17 mouse cellular contexts compared by ENCODE assay signal in genomic region chr8:79325510-79325909, GRCm38 (mm10). TPM values are rescaled to one million over a fixed set of nuclear protein-coding genes. Genes with fewer than 3 reads are reported as not detected.
DNase-seq lines count a peak whose midpoint lies in the region; ATAC-seq lines count a peak whose summit lies in the region.
"Had no signal": no experiment of that assay in that cellular context is flagged by ENCODE, and none has a peak within 500 bp of the region (broad histone marks: within the 10 kb centered on the region; RNA-seq: fewer than 3 reads in every experiment).

No protein-coding gene starts in this region.

- no peak for ATAC-seq in heart, embryonic 11.5 days (replicated peaks; ENCODE audit: insufficient number of reproducible peaks, low FRiP score, low TSS enrichment)
- ATAC-seq in limb, embryonic 13.5 days (ENCODE audit: low FRiP score, low read depth): no peak
- ATAC-seq in embryonic facial prominence, embryonic 14.5 days (ENCODE audit: low read depth): no peak
- ATAC-seq: forebrain, postnatal 0 days had no signal

- WGBS in heart, embryonic 11.5 days (ENCODE audit: insufficient replicate concordance): 78% methylated on average over 6 of the region's 6 CpGs
- WGBS in limb, embryonic 13.5 days: 65% methylated on average over 6 of the region's 6 CpGs
- 81% methylated on average over 6 of the region's 6 CpGs for WGBS in limb, embryonic 10.5 days
- 86% methylated on average over 4 of the region's 6 CpGs for WGBS in embryonic facial prominence, embryonic 14.5 days

- no peak overlapping the region for H3K27ac ChIP-seq in heart, embryonic 11.5 days (ENCODE audit: low read depth, low read length)
- H3K27ac ChIP-seq in limb, embryonic 13.5 days: no peak overlapping the region
- H3K27ac ChIP-seq in limb, embryonic 10.5 days: no peak overlapping the region
- H3K27ac ChIP-seq in embryonic facial prominence, embryonic 14.5 days (replicated peaks; ENCODE audit: low read depth, low read length): no peak overlapping the region
- H3K27ac ChIP-seq: hindbrain, embryonic 15.5 days; limb, embryonic 15.5 days had no signal

- no peaks in the 10 kb centered on the region; the same call in 1 of the 2 replicates for H3K27me3 ChIP-seq in heart, embryonic 11.5 days (ENCODE audit: control insufficient read depth, insufficient read depth, low read length)
- H3K27me3 ChIP-seq in limb, embryonic 13.5 days: no peaks in the 10 kb centered on the region
- H3K27me3 ChIP-seq in limb, embryonic 10.5 days (ENCODE audit: low read depth, poor library complexity, severe bottlenecking): no peaks in the 10 kb centered on the region
- no peaks in the 10 kb centered on the region for H3K27me3 ChIP-seq in embryonic facial prominence, embryonic 14.5 days (replicated peaks; ENCODE audit: control insufficient read depth, insufficient read depth, low read length)
- H3K27me3 ChIP-seq: hindbrain, embryonic 15.5 days; limb, embryonic 15.5 days had no signal

- peak; percentile 43 for DNase-seq in heart, adult 8-10 months (ENCODE audit: low spot score)
- DNase-seq in limb, embryonic 10.5 days (ENCODE audit: low spot score): no peak
- DNase-seq in embryonic facial prominence, embryonic 14.5 days (ENCODE audit: low spot score): peak; percentile 44
- DNase-seq in kidney, postnatal 10 days: peak; percentile 55
- no peak for DNase-seq in spleen, postnatal 36 days (ENCODE audit: low spot score in 2 of 2)
- no peak for DNase-seq in embryo, embryonic 10.5 days (ENCODE audit: low spot score)
- DNase-seq: cerebellum, adult 9-10 months; forebrain, postnatal 0 days; gastrocnemius, postnatal 10 days; midbrain, embryonic 14.5 days; retina, postnatal 1 day; thymus, adult 2 months had no signal

- H3K4me1 ChIP-seq in heart, embryonic 11.5 days (ENCODE audit: control insufficient read depth, insufficient read depth, low read length): no peaks in the 10 kb centered on the region; the same call in 1 of the 2 replicates
- peaks cover 22% of the 10 kb centered on the region for H3K4me1 ChIP-seq in limb, embryonic 13.5 days
- peaks cover 18% of the 10 kb centered on the region for H3K4me1 ChIP-seq in limb, embryonic 10.5 days
- peaks cover 5% of the 10 kb centered on the region; the same call in 1 of the 2 replicates for H3K4me1 ChIP-seq in embryonic facial prominence, embryonic 14.5 days (ENCODE audit: control insufficient read depth, insufficient read depth, low read length)

- no peak overlapping the region for H3K4me3 ChIP-seq in heart, embryonic 11.5 days (ENCODE audit: low read depth, low read length)
- H3K4me3 ChIP-seq in limb, embryonic 13.5 days: no peak overlapping the region
- H3K4me3 ChIP-seq in limb, embryonic 10.5 days: no peak overlapping the region
- H3K4me3 ChIP-seq in embryonic facial prominence, embryonic 14.5 days (ENCODE audit: low read depth, low read length): no peak overlapping the region
- H3K4me3 ChIP-seq: hindbrain, embryonic 15.5 days; limb, embryonic 15.5 days; myocyte had no signal

- H3K9me3 ChIP-seq in heart, embryonic 11.5 days (replicated peaks; ENCODE audit: control insufficient read depth, low read length): no peaks in the 10 kb centered on the region
- no peaks in the 10 kb centered on the region for H3K9me3 ChIP-seq in limb, embryonic 13.5 days
- no peaks in the 10 kb centered on the region for H3K9me3 ChIP-seq in limb, embryonic 10.5 days (replicated peaks)
- no peaks in the 10 kb centered on the region for H3K9me3 ChIP-seq in embryonic facial prominence, embryonic 14.5 days (ENCODE audit: control insufficient read depth, low read length)
- H3K9me3 ChIP-seq: hindbrain, embryonic 15.5 days; limb, embryonic 15.5 days had no signal

- no peak overlapping the region for H3K9ac ChIP-seq in heart, embryonic 11.5 days (ENCODE audit: low read depth, low read length)
- H3K9ac ChIP-seq in limb, embryonic 13.5 days: no peak overlapping the region
- no peak overlapping the region for H3K9ac ChIP-seq in embryonic facial prominence, embryonic 14.5 days (ENCODE audit: low read depth, low read length)
- H3K9ac ChIP-seq: forebrain, postnatal 0 days; hindbrain, embryonic 15.5 days; limb, embryonic 15.5 days had no signal

- H3K36me3 ChIP-seq in heart, embryonic 11.5 days (ENCODE audit: control insufficient read depth, insufficient read depth, low read length): no peaks in the 10 kb centered on the region
- H3K36me3 ChIP-seq in limb, embryonic 13.5 days: no peaks in the 10 kb centered on the region
- no peaks in the 10 kb centered on the region for H3K36me3 ChIP-seq in limb, embryonic 10.5 days
- H3K36me3 ChIP-seq in embryonic facial prominence, embryonic 14.5 days (ENCODE audit: control insufficient read depth, insufficient read depth, low read length): no peaks in the 10 kb centered on the region
- H3K36me3 ChIP-seq: hindbrain, embryonic 15.5 days; limb, embryonic 15.5 days had no signal

- H3K4me2 ChIP-seq in heart, embryonic 11.5 days: no peak overlapping the region
- 0 out of 2 replicates have a peak overlapping the region, but pooled peaks have one; percentile 3 for H3K4me2 ChIP-seq in limb, embryonic 13.5 days (replicated peaks)
- no peak overlapping the region for H3K4me2 ChIP-seq in embryonic facial prominence, embryonic 14.5 days (ENCODE audit: low read depth, low read length)
- H3K4me2 ChIP-seq: hindbrain, embryonic 15.5 days; limb, embryonic 15.5 days had no signal

RNA-seq across cellular contexts. Expression of gene Mmaa, which starts 30.8 kb away (rescaled TPM):
- total RNA-seq in heart, adult 8-10 months (2022): 10 to 100 TPM; 41.6 to 49.0 (median 46.5) TPM
- polyA plus RNA-seq in heart, embryonic 11.5 days (2014; fragmentation: Nextera tagmentation; extraction: Ambion mirVana): 9.4 and 9.6 TPM in 2 replicates
- 19.3 and 21.3 TPM in 2 replicates for polyA plus RNA-seq in limb, embryonic 13.5 days (2015; fragmentation: Nextera tagmentation; extraction: Ambion mirVana)
- polyA plus RNA-seq in limb, embryonic 10.5 days (2016; fragmentation: Nextera tagmentation; extraction: Ambion mirVana): 10.2 and 12.2 TPM in 2 replicates
- 13.2 and 15.2 TPM in 2 replicates for polyA plus RNA-seq in embryonic facial prominence, embryonic 14.5 days (2014; fragmentation: Nextera tagmentation; extraction: Ambion mirVana)

Comparison
In these comparisons a context has a peak if more than half of its experiments do, and no peak if none do; other contexts are left out.
1. DNase-seq: peak in heart, adult 8-10 months (single experiment), embryonic facial prominence, embryonic 14.5 days (single experiment) and kidney, postnatal 10 days (single experiment); none in limb, embryonic 10.5 days (single experiment), spleen, postnatal 36 days (0 of 2) and embryo, embryonic 10.5 days (single experiment).